Mouse (Mus musculus) brain, embryonic 14.5 days (tissue): Measurements from ENCODE around the gene Col19a1.

Source experiments
- CTCF ChIP-seq: fragments of 200-500 bp; IDR thresholded peaks from 2 replicates; pipeline ENCODE4 v1.5.1; 2012; ENCODE audit warnings: inconsistent platforms, mild to moderate bottlenecking, moderate library complexity, borderline replicate concordance; ENCODE audit not compliant: insufficient read depth, insufficient read length; ENCODE audit errors: extremely low read depth
- POLR2A ChIP-seq: fragments of 200-500 bp; IDR thresholded peaks from 2 replicates; pipeline ENCODE4 v1.6.1; 2012; ENCODE audit warnings: mild to moderate bottlenecking, inconsistent platforms, borderline replicate concordance; ENCODE audit not compliant: poor library complexity, insufficient read depth, insufficient read length, severe bottlenecking; ENCODE audit errors: extremely low read depth

DNA sequence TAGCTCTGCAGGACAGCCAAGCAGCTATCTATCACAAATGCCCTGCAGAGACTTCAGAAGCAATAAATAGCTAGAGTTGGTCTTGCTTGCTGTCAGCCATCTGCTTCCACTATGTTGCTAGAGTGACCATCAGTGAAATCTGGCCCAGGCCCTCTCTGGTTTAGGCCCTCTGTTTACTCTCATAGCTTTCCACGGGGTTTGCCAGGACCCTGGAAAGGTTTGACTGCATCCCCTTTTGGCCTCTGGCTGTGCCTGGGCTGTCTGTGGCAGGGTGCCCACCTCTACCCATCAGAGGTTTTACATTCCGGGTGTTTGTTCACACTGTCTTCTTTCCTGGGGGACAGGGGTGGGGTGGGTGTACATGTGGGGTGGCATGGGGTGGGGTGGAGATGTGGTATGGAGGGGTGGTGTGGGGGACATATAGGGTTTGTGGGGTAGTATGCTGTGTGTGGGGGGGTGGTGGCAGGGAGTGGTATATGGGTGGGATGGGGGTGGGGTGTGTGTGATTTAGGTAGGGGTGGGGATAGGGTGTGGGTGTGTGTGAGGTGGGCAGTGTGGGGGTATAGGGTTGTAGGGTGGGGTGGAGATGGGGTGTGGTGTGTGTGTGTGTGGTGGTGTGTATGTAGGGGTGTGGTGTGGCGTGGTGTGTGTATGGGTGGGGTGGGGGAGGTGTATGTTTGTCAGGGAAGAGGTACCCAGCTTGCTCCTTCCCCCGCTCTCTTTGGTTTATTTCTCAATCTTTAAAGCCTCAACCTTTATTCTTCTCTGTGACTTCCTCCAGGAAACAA, 214.6 kb downstream of the Col19a1 start:
- TF ChIP-seq CTCF (no peak), POLR2A (no peak)
